Mouse (Mus musculus) testis, adult 2 months (tissue): ENCODE measurements around the gene Ubash3b.

Experiments
- CTCF ChIP-seq: fragments of 200-500 bp; IDR thresholded peaks from 2 replicates; pipeline ENCODE4 v1.5.1; 2012; ENCODE audit warnings: low read depth, mild to moderate bottlenecking, inconsistent platforms, low read length, moderate library complexity; ENCODE audit not compliant: control insufficient read depth, insufficient read depth, insufficient replicate concordance
- POLR2A ChIP-seq: fragments of 200-500 bp; IDR thresholded peaks from 2 replicates; pipeline ENCODE4 v1.6.1; 2012; ENCODE audit warnings: low read depth, mild to moderate bottlenecking, inconsistent platforms, low read length, moderate library complexity; ENCODE audit not compliant: control insufficient read depth

- TF ChIP-seq CTCF (no peak), POLR2A (no peak)
These were observed 41.5 kb downstream of the Ubash3b start for GRCm38 (mm10) chr9:41119958-41120357.
